Mouse (Mus musculus): ENCODE measurements around the gene Zfp663.

Gene Zfp663

GRCm38 (mm10) chr2:165370348-165370747 lies 1.8 kb upstream of the Zfp663 start:
- no peak for DNase-seq (ENCODE audit: low spot score)

- DNase-seq (ENCODE audit: low spot score), result no peak
Observed at GRCm38 (mm10) chr2:165367868-165368439, 575 bp downstream of the Zfp663 start.

DNA sequence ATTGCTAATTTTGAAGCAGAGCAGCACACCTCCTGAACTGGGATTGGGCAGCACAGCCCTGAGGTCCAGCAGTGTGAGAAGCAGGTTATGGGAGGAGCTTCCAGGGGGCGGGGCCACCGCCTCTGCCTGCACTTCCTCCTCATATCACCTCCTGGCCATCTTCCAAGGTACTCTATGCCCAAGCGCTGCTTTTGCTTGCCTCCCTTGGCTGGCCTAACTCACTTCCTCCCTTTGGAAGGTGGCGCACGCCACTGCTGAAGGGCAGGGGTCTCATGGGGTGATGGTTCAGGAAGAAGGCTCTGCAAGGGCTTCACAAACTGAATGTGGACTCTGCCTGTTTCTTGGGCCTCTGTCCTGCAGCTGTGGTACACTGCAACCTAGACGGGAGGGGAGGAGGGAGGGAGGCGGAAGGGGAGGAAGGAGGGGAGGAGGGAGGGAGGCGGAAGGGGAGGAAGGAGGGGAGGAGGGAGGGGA lies 1.4 kb downstream of the Zfp663 start:
- peak; percentile 76 for DNase-seq (ENCODE audit: low spot score)

DNA sequence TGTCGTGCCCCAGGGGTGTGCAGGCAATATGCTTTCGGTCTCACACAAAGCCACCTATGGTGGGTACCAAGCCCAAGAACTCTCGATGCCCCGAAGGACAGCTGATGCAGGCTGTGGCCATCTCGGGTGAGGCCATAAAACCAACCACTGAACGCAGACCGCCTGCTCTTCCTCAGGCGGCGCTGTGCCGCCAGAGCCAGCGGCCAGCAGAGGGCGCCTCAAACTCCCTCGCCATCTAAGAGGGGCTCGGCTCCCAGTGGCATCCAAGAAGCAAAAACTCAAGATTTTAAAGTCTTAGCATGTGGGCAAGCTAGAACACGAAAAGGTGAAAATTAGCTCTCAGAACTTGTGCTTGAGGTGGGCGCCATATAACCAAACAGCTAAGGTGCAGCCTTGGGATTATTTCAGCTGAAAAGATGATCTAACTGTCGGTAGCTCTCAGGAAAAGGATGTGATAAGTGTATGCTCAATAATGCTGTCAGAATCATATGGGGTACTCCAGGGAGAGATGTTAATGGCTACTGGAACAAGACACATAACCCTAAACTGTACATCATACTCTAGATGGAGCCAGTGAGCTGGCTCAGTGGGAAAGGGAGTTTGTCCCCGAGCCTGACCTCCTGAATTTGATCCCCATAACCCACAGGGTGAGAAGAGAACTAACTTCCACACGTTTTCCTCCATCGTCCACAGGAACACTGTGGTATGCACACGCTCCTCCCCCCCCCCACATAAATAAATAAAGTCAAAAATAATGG lies 4.0 kb downstream of the Zfp663 start:
- DNase-seq (ENCODE audit: low spot score), result peak; percentile 18

- DNase-seq (ENCODE audit: low spot score), result no peak
Observed at GRCm38 (mm10) chr2:165363282-165363681, 5.2 kb downstream of the Zfp663 start.

GRCm38 (mm10) chr2:165360861-165361260 lies 7.7 kb downstream of the Zfp663 start:
- peak; percentile 46 for DNase-seq (ENCODE audit: low spot score)

- no peak for DNase-seq (ENCODE audit: low spot score)
Observed at GRCm38 (mm10) chr2:165351828-165352513, 16.6 kb downstream of the Zfp663 start.

DNA sequence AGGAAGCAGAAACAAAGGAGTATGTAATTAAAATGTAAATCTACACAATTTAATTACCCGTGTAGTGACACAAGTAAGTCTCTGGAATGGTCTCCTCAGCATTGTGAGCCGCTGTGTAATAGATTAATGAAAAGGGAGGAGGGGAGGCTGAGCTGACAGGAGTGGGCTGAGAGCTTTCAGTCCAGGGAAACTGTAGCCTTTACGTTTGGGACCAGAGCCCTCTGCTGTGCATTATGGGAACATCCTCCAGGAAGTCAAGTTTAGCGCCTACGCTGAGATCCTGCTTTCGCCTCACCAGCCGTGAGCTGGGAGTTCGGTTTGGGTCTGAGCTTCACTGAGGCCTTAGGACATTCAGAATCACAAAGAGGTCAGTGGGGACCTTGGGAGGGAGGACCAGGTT lies 19.1 kb downstream of the Zfp663 start:
- DNase-seq (ENCODE audit: low spot score), result no peak

- no peak for DNase-seq (ENCODE audit: low spot score)
Observed at GRCm38 (mm10) chr2:165346180-165346579, 22.3 kb downstream of the Zfp663 start.

- peak; percentile 64 for DNase-seq (ENCODE audit: low spot score)
Observed at GRCm38 (mm10) chr2:165337191-165337590, 31.3 kb downstream of the Zfp663 start.

DNA sequence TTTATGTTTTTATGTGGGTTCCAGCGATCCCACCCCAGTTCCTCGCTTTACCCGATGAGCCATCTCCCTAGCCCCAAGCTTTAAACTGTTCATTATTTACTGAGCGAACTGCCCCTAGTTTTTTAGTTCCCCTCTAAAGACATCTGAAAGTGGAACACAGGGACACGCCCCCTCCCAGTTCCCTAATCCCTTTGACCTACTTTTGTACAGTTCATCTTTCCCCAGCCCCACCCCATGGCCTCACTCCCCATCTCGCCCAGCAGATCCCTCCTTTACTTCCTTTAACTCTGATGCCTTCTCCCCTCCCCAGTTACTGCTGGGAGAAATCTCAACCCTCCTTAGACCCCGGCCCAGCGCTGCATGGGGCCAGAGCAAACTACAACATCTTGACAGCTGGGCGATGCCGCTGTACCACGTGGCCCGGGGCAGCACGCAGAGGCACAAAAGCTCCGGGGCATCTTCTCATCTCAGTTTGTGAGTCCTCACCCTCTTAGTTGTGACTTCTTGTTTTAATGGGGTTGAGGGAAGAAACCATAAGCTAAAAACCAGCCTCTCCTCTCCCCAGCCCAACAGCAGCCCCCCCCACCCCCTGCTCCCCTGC lies 35.8 kb downstream of the Zfp663 start:
- peak; percentile 49 for DNase-seq (ENCODE audit: low spot score)

GRCm38 (mm10) chr2:165329703-165330102 lies 38.8 kb downstream of the Zfp663 start:
- DNase-seq (ENCODE audit: low spot score), result no peak

DNA sequence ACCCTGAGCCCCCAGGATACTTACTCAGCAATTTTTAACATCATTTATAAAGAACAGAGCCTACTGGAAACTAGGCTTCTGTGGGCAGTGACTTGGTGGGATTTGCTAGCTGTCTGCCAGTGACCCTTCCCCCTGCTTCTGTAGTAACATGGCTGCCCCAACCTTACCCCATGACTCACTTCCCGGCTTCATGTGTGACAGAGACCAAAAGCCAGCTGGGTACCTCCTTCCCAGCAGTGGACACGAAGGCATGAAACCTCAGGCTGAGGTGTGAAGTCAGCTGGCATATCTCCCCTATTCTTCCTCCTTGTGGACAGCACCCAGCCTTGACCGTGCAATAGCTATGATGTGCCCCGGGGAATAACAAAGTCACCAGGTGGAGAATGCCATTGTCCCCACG lies 39.8 kb downstream of the Zfp663 start:
- DNase-seq (ENCODE audit: low spot score), result no peak

GRCm38 (mm10) chr2:165327386-165327785 lies 41.1 kb downstream of the Zfp663 start:
- no peak for DNase-seq (ENCODE audit: low spot score)

- peak; percentile 99 for DNase-seq (ENCODE audit: low spot score)
Observed at GRCm38 (mm10) chr2:165326304-165327190, 42.0 kb downstream of the Zfp663 start, which contains the start of gene Elmo2. Elmo2 (minus strand) TSS chr2:165326479.

GRCm38 (mm10) chr2:165325521-165326303 lies 42.8 kb downstream of the Zfp663 start:
- DNase-seq (ENCODE audit: low spot score), result no peak

- DNase-seq (ENCODE audit: low spot score), result peak; percentile 67
Observed at GRCm38 (mm10) chr2:165323928-165324327, 44.6 kb downstream of the Zfp663 start.

DNA sequence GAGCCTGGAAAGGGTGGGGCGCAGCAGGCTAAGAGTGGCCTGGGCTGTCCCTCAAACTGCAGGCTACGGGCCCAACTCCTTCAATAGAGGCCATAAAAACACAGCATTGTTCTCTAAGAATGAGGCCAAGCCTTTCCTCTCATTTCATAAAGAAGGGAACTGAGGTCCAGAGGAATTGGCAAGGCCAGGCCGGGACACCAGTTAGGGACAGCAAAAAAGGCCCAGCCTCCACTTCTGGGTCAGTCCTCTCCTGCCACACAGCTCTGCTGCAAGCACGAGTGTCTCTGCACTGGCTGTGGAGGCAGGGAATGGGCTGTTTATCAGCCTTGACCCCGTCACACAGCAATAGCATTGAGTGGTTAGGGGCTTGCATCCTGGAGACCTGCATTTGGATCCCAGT lies 45.0 kb downstream of the Zfp663 start:
- DNase-seq (ENCODE audit: low spot score), result no peak

DNA sequence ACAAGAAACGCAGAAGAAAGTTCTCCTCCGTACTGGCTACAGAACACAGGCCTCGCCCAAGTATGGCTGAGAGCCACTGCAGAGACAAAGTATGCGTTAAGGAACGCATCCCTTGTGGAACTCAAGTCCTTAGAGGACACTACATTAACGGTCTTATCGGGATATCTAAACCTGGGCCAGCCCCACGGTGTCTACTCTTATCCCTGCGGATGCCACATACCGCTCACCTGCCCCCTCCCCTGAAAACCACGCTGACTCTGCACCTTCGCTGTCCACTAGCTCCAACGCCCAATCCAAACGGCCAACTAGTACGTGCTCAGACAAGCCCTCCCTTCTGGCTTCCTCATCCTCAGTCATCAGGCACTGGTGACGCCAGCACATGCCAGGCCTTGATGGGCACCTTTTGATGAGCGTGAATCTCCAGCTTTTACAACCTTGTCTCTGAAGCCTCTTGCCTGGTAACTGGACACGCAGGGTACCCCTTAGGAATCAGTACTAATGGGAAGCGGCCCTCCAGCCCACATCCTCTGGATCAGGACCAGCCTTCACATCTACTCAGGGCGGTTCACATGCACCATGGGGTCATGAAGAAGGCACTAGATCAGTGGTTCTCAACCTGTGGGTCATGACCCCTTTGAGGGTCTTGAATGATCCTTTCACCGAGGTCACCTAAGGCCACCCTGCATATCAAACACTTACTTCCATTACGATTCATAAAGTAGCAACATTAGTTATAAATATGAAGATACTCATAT lies 46.4 kb downstream of the Zfp663 start:
- DNase-seq (ENCODE audit: low spot score), result no peak

DNA sequence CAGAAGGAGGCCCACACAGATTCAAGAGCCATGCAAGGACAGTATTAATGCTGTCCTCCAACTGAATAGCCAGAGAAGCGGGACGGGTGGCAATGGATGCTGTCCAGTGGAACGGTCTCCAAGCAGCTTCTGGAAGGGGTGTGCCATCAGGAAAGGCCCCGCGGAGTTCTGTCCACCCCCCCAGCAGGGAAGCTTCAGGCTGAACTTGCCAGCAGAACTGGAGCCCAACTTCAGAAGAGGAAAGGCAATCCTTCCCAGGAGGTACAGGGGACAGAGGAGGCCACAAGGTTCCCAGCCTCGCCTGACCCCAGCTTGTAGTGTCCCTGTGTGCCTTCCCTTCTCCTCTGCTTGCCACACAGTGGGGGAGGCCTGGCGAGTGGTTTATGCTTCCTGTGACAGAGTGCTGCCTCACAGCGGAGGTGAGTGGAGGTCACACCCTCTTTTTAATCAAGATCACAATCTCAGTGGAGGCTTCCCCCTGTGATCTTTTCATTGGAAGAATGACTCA lies 47.1 kb downstream of the Zfp663 start:
- DNase-seq (ENCODE audit: low spot score), result peak; percentile 43
